Mouse (Mus musculus): ENCODE results near the gene Zbtb39. TPM values are rescaled to one million over a fixed set of nuclear protein-coding genes. Genes with fewer than 3 reads are reported as not detected.
A peak's percentile ranks its signal among the peaks of the same experiment; 100 is the strongest.
"Not testable (repeated sequence)": the region's sequence is repeated elsewhere in the genome, so short reads cannot be mapped to it uniquely, and the experiment has no call there.

The Zbtb39 gene
- polyA plus RNA-seq, 1 experiment from 2014 or later = 2.5 TPM

DNA sequence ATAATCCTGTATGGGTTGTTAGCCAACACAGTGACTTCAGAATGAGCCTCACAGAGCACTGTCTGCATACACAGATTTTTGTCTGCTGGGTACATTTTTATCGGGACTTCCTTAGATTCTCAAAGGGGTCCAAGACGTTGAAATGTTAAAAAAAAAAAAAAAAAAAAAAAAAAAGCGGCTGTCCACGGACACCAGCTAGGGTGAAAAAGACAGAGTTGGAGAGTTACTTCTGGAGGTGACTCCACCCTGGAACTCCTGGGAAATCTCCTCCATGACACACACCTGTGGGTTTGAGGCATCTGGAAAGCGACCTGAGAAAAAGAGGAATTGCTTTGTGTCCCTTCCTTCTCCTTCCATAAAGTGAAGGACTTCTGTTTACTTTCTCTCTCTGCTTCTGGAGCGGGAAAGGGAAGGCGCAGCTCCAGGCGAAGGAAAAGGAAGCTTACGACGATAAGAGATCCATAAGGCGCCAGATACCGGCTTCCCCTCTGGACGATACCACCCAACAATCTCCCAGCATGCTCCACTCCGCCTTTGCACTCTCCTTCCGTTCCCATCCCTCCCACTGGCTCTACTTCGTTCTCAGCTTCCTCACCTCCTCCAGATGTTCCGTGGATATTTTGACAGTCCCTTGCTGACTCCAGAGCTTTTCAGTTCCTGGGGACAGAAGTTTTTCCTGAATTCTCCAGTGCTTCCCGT, 16.6 kb downstream of the Zbtb39 start:
- 26% methylated on average over 17 of the region's 18 CpGs for WGBS
- 0 out of 2 replicates have a peak overlapping the region, but pooled peaks have one; percentile 1 for H3K27ac ChIP-seq
- H3K4me3 ChIP-seq (replicated peaks) = peak overlapping the region; percentile 21; the same call in 1 of the 2 replicates

GRCm38 (mm10) chr10:127759181-127760110, 20.1 kb downstream of the Zbtb39 start, which contains the start of the genes Rdh1 and Rdh16f1:
Gene Rdh1 (plus strand): TSS chr10:127759721.
Gene Rdh16f1 (plus strand): TSS chr10:127759787.
- H3K4me1 ChIP-seq = 0 out of 2 replicates have a peak, but pooled peaks cover 6% of the 10 kb centered on the region
- H3K27ac ChIP-seq = no peak within 1 kb of the TSS
- H3K36me3 ChIP-seq = no peaks in the 10 kb centered on the region
- H3K9me3 ChIP-seq = no peaks in the 10 kb centered on the region
- H3K4me3 ChIP-seq (replicated peaks) = no peak within 1 kb of the TSS
- no peak within 1 kb of the TSS for H3K4me2 ChIP-seq
- H3K27me3 ChIP-seq (replicated peaks) = no peaks in the 10 kb centered on the region
- 57% methylated on average over 9 of the region's 9 CpGs for WGBS
- no peak for ATAC-seq (ENCODE audit: insufficient read depth, low FRiP score, low read depth)
- no peak within 1 kb of the TSS for H3K9ac ChIP-seq

More for the DNA sequence above, 16.6 kb downstream of the Zbtb39 start:
- H3K4me1 ChIP-seq = no peaks in the 10 kb centered on the region
- H3K4me2 ChIP-seq = peak overlapping the region; percentile 51
- no peaks in the 10 kb centered on the region for H3K36me3 ChIP-seq
- H3K9ac ChIP-seq = no peak overlapping the region; the same call in 1 of the 2 replicates
- H3K9me3 ChIP-seq = no peaks in the 10 kb centered on the region
- ATAC-seq (ENCODE audit: insufficient read depth, low FRiP score, low read depth) = no peak
- H3K27me3 ChIP-seq (replicated peaks) = no peaks in the 10 kb centered on the region

DNA sequence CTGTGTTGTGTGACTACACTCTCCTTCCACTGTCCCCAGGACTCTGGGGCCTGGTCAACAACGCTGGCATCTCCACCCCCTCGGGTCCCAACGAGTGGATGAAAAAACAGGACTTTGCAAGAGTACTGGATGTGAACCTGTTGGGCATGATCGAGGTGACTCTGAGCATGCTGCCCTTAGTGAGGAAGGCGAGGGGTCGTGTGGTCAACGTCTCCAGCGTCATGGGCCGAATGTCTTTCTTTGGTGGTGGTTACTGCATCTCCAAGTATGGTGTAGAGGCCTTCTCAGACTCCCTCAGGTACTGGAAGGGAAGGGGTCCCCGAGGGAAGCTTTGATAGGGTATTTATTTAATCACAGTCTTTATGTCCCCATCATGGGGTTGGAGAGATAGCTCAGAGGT, 23.6 kb downstream of the Zbtb39 start:
- not testable (repeated sequence) for H3K4me2 ChIP-seq; H3K4me1 ChIP-seq; H3K27me3 ChIP-seq (replicated peaks); H3K4me3 ChIP-seq (replicated peaks); H3K9me3 ChIP-seq; H3K9ac ChIP-seq; H3K36me3 ChIP-seq; ATAC-seq (ENCODE audit: insufficient read depth, low FRiP score, low read depth); H3K27ac ChIP-seq
- 89% methylated on average over 10 of the region's 10 CpGs for WGBS

DNA sequence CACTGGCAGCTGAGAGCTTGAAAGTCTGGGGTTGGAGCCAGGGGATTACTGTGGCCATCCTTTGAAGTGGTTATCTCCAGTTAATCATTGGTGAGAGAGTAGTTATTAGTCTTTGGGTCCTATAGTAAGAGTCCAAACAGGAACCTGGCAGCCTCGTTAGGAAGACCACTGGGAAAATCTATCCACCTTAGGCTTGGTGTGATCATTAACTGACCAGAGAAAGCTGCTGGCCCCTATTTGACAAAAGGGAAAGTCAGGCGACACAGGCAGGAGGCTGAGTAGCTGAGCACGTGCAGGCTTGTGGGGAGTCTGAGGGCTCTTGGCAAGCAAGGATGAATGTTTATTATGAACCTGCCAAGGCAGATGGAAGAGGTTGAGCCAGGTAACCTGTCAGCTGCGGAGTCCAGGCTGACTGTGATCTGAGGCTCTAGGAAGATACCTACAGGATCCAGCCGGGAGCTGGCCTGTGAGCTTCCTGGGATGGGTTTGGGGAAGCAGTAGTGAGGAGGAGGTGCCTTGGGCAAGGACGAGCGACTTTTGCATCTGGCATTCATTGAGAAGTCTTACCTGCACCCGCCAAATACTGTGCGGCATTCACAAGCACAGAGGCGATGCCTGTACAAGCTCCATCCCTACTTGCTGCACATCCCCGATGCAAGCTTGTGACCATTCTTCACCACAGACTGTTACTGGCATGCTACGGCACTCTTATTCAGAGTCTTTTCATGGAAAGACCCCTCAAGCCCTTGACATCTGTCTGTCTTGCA, 24.8 kb downstream of the Zbtb39 start:
- 0 out of 2 replicates have a peak, but pooled peaks cover 6% of the 10 kb centered on the region for H3K4me1 ChIP-seq
- H3K27me3 ChIP-seq (replicated peaks) = no peaks in the 10 kb centered on the region
- WGBS = 45% methylated on average over 12 of the region's 12 CpGs
- H3K9ac ChIP-seq = no peak overlapping the region
- H3K36me3 ChIP-seq = no peaks in the 10 kb centered on the region
- no peak overlapping the region for H3K4me2 ChIP-seq
- ATAC-seq (ENCODE audit: insufficient read depth, low FRiP score, low read depth) = peak; percentile 60; the same call in 1 of the 2 replicates
- H3K27ac ChIP-seq = no peak overlapping the region
- H3K4me3 ChIP-seq (replicated peaks) = no peak overlapping the region
- no peaks in the 10 kb centered on the region for H3K9me3 ChIP-seq

GRCm38 (mm10) chr10:127766564-127766963, 27.2 kb downstream of the Zbtb39 start:
- Histone ChIP-seq H3K4me2 (no peak overlapping the region), H3K4me1 (0 out of 2 replicates have a peak, but pooled peaks cover 6% of the 10 kb centered on the region), H3K36me3 (no peaks in the 10 kb centered on the region), H3K9ac (no peak overlapping the region), H3K4me3 (replicated peaks) (no peak overlapping the region), H3K9me3 (no peaks in the 10 kb centered on the region), H3K27me3 (replicated peaks) (no peaks in the 10 kb centered on the region), H3K27ac (no peak overlapping the region)
- 78% methylated on average over 1 of the region's 1 CpGs for WGBS
- ATAC-seq (ENCODE audit: insufficient read depth, low FRiP score, low read depth) = no peak

DNA sequence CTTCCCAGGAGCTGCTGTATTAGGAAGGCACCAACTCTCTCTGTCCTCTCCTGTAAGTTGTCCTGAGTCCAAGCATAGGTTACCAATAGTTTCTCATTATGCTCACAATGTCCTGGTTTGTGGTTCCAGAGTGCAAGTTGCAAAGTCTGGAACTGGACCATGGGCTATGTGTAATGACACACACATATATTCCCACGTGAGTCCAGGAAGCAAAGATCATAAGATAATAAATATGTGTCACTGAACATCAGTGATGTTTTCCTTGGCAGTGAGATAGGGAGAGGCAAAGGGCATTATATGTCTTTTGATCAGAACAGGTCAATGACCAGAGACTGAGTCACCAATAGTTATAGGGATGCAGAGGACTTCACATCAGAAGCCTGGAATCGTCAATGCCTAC, 36.7 kb downstream of the Zbtb39 start, which contains the start of gene Rdh9:
TSS of gene Rdh9 (plus strand) at position 376 of the 400 bp plus-strand sequence.
- Histone ChIP-seq H3K27me3 (replicated peaks) (no peaks in the 10 kb centered on the region), H3K9ac (no peak within 1 kb of the TSS), H3K4me2 (no peak within 1 kb of the TSS), H3K4me3 (replicated peaks) (no peak within 1 kb of the TSS), H3K27ac (no peak within 1 kb of the TSS), H3K4me1 (no peaks in the 10 kb centered on the region), H3K9me3 (no peaks in the 10 kb centered on the region), H3K36me3 (no peaks in the 10 kb centered on the region)
- no peak for ATAC-seq (ENCODE audit: insufficient read depth, low FRiP score, low read depth)
- WGBS = 75% methylated on average over 2 of the region's 2 CpGs

DNA sequence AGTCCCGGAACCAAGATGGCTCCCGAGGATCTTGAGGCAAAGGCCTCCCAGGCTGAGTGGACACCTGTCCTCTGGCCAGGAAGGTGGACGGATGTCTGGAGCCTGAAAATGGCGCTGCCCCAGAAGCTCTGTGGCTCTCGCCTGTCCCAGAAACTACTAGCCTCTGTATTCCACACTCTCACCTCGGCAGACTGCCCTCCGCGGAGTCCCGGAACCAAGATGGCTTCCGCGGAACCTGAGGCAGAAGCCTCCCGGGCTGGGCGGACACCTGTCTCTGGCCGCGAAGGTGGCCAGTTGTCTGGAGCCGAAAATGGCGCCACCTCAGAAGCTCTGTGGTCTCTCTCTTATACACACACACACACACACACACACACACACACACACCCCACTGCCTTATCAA, 43.0 kb downstream of the Zbtb39 start:
- not testable (repeated sequence) for ATAC-seq (ENCODE audit: insufficient read depth, low FRiP score, low read depth); H3K9me3 ChIP-seq; H3K4me1 ChIP-seq; H3K4me2 ChIP-seq; H3K27ac ChIP-seq; H3K27me3 ChIP-seq (replicated peaks); H3K36me3 ChIP-seq; H3K9ac ChIP-seq; H3K4me3 ChIP-seq (replicated peaks)
- 94% methylated on average over 17 of the region's 17 CpGs for WGBS

DNA sequence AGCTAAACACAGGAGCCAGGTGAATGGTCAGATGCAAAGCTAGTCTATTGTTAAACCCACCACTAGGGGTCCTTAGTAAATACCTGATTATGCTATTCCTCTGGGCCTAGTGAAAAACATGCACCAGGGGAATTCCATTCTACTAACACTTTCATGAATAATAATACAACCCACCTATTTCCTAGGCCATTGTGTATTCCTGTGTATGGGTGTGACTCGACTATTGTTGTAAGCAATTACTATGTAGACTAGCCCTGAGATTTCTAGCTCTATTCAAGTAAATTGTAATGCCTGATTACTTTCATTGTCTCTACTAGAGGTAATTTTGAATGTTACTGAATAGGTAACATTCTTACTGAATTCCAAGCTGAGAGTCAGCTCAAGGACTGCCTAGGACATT, 46.1 kb downstream of the Zbtb39 start:
- whole genome bisulfite sequencing = 84% methylated on average over 1 of the region's 1 CpGs
- not testable (repeated sequence) for ATAC-seq (ENCODE audit: insufficient read depth, low FRiP score, low read depth); H3K4me1 ChIP-seq; H3K27me3 ChIP-seq (replicated peaks); H3K4me2 ChIP-seq; H3K9me3 ChIP-seq; H3K9ac ChIP-seq; H3K4me3 ChIP-seq (replicated peaks); H3K36me3 ChIP-seq; H3K27ac ChIP-seq

Other genes starting within 250 kb of the Zbtb39 start
- gene Stac3, start 237.9 kb upstream of the Zbtb39 start, polyA plus RNA-seq (2015; fragmentation: Nextera tagmentation; extraction: Ambion mirVana) = 0.92 and 1.7 TPM in 2 replicates
- 92.8 and 117 TPM in 2 replicates for gene Ndufa4l2, start 224.6 kb upstream of the Zbtb39 start, polyA plus RNA-seq (2015; fragmentation: Nextera tagmentation; extraction: Ambion mirVana)
- gene Shmt2, start 217.1 kb upstream of the Zbtb39 start, polyA plus RNA-seq (2015; fragmentation: Nextera tagmentation; extraction: Ambion mirVana) = 142 and 144 TPM in 2 replicates
- gene Nxph4, start 205.0 kb upstream of the Zbtb39 start, polyA plus RNA-seq (2015; fragmentation: Nextera tagmentation; extraction: Ambion mirVana) = 5.0 and 5.4 TPM in 2 replicates
- 77.0 and 87.0 TPM in 2 replicates for gene Lrp1, start 118.4 kb upstream of the Zbtb39 start, polyA plus RNA-seq (2015; fragmentation: Nextera tagmentation; extraction: Ambion mirVana)
- 35.0 and 37.1 TPM in 2 replicates for gene Stat6, start 96.6 kb upstream of the Zbtb39 start, polyA plus RNA-seq (2015; fragmentation: Nextera tagmentation; extraction: Ambion mirVana)
- 7.8 and 8.6 TPM in 2 replicates for gene Nemp1, start 72.6 kb upstream of the Zbtb39 start, polyA plus RNA-seq (2015; fragmentation: Nextera tagmentation; extraction: Ambion mirVana)
- 10.8 and 13.3 TPM in 2 replicates for gene Nab2, start 71.0 kb upstream of the Zbtb39 start, polyA plus RNA-seq (2015; fragmentation: Nextera tagmentation; extraction: Ambion mirVana)
- 15.3 and 17.1 TPM in 2 replicates for gene Myo1a, start 34.4 kb upstream of the Zbtb39 start, polyA plus RNA-seq (2015; fragmentation: Nextera tagmentation; extraction: Ambion mirVana)
- gene Tac2, start 15.1 kb upstream of the Zbtb39 start, polyA plus RNA-seq (2015; fragmentation: Nextera tagmentation; extraction: Ambion mirVana) = 2.7 and 4.4 TPM in 2 replicates
- 2.4 and 2.9 TPM in 2 replicates for gene Gpr182, start 12.2 kb downstream of the Zbtb39 start, polyA plus RNA-seq (2015; fragmentation: Nextera tagmentation; extraction: Ambion mirVana)
- 0.03 TPM in 1 of 2 replicates, not detected in the other for gene Rdh1, start 20.2 kb downstream of the Zbtb39 start, polyA plus RNA-seq (2015; fragmentation: Nextera tagmentation; extraction: Ambion mirVana)
- gene Rdh16f1, start 20.2 kb downstream of the Zbtb39 start, polyA plus RNA-seq (2015; fragmentation: Nextera tagmentation; extraction: Ambion mirVana) = not detected in 2 replicates
- gene Rdh9, start 36.8 kb downstream of the Zbtb39 start, polyA plus RNA-seq (2015; fragmentation: Nextera tagmentation; extraction: Ambion mirVana) = 0.10 and 0.18 TPM in 2 replicates
- gene Rdh16, start 61.6 kb downstream of the Zbtb39 start, polyA plus RNA-seq (2015; fragmentation: Nextera tagmentation; extraction: Ambion mirVana) = not detected in 2 replicates
- not detected in 2 replicates for gene Rdh19, start 110.4 kb downstream of the Zbtb39 start, polyA plus RNA-seq (2015; fragmentation: Nextera tagmentation; extraction: Ambion mirVana)
- gene Rdh16f2, start 126.9 kb downstream of the Zbtb39 start, polyA plus RNA-seq (2015; fragmentation: Nextera tagmentation; extraction: Ambion mirVana) = not detected in 2 replicates
- gene Rdh7, start 149.3 kb downstream of the Zbtb39 start, polyA plus RNA-seq (2015; fragmentation: Nextera tagmentation; extraction: Ambion mirVana) = 0.35 and 0.37 TPM in 2 replicates
- gene Sdr9c7, start 159.0 kb downstream of the Zbtb39 start, polyA plus RNA-seq (2015; fragmentation: Nextera tagmentation; extraction: Ambion mirVana) = 0.85 and 1.2 TPM in 2 replicates

Data from stomach, embryonic 15.5 days (tissue).